Comparison of ENCODE assay signal across 20 mouse cellular contexts in the genomic region with DNA sequence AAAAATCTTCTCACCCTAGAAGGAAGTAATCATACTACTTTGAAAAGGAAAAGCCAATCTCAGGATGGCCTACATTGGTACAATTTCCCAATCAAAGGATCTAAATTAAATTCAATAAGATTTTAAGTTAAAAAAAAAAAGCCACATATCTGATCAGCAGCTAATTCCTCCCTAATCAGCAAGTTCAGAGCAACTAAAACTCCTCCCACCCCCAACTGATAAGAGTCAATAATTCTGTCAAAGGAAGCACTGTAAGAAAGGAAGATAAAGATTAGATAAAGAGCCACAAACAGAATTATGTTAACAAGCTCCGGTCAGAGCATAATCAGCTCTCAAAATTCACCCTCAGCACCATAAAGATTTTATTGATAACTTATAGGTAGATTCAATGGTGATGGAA. TPM values are rescaled to one million over a fixed set of nuclear protein-coding genes. Genes with fewer than 3 reads are reported as not detected.
A peak's percentile ranks its signal among the peaks of the same experiment; 100 is the strongest.
DNase-seq lines count a peak whose midpoint lies in the region; ATAC-seq and TF ChIP-seq lines count a peak whose summit lies in the region.
"Had no signal": no experiment of that assay in that cellular context is flagged by ENCODE, and none has a peak within 500 bp of the region (broad histone marks: within the 10 kb centered on the region; RNA-seq: fewer than 3 reads in every experiment).

No protein-coding gene starts in this region.

- H3K4me3 ChIP-seq in G1E (ENCODE audit: low read depth, low read length) (no peak overlapping the region), MEL (ENCODE audit: control insufficient read depth in 1 of 2, insufficient read depth in 1 of 2, low read depth in 2 of 2, low read length in 2 of 2) (no peak overlapping the region)
- no peak overlapping the region for H3K4me3 ChIP-seq in hindbrain, embryonic 12.5 days

- no peak for TF ChIP-seq RAD21 in MEL (IDR thresholded peaks at IDR 0.05; ENCODE audit: low read depth, low read length)

- H3K4me2 ChIP-seq in hindbrain, embryonic 12.5 days (replicated peaks) = no peak overlapping the region

- TF ChIP-seq POLR2A in MEL (IDR thresholded peaks at IDR 0.05; ENCODE audit: control insufficient read depth in 1 of 2, insufficient read depth in 1 of 2, low read depth in 1 of 2, low read length in 2 of 2, poor library complexity in 1 of 2) = no peak

- peak; percentile 40; the same call in 1 of the 2 replicates for ATAC-seq in G1E (ENCODE audit: extremely low read depth, insufficient number of reproducible peaks, low FRiP score, poor library complexity, severe bottlenecking)
- ATAC-seq in hindbrain, embryonic 12.5 days (ENCODE audit: low FRiP score) = no peak
- ATAC-seq: activated CD4-positive, CD25-positive, alpha-beta regulatory T cell, adult 4 months; CD4-positive, CD25-positive, alpha-beta regulatory T cell, adult 4 months; Patski had no signal

- no peak overlapping the region for H3K27ac ChIP-seq in MEL (ENCODE audit: control insufficient read depth, low read depth, low read length)
- H3K27ac ChIP-seq in hindbrain, embryonic 12.5 days = no peak overlapping the region

- 97% methylated on average over 1 of the region's 1 CpGs for WGBS in hindbrain, embryonic 12.5 days

- no peak for TF ChIP-seq CTCF in G1E (IDR thresholded peaks at IDR 0.05; ENCODE audit: low read depth, low read length)
- TF ChIP-seq CTCF in MEL (IDR thresholded peaks at IDR 0.05 in 2 of 3, conservative IDR thresholded peaks at IDR 0.05 in 1 of 3; ENCODE audit: control insufficient read depth in 1 of 3, insufficient read depth in 1 of 3, low read depth in 2 of 3, low read length in 3 of 3, poor library complexity in 1 of 3, severe bottlenecking in 1 of 3) = no peak

- H3K36me3 ChIP-seq in G1E (replicated peaks) (peaks cover 2% of the 10 kb centered on the region), MEL (ENCODE audit: control insufficient read depth in 1 of 2, insufficient read depth in 2 of 2, low read length in 2 of 2) (peaks cover 3 to 19% of the 10 kb centered on the region in 2 experiments; a peak in 2 of 4 replicates)
- H3K36me3 ChIP-seq in hindbrain, embryonic 12.5 days = peaks cover 24% of the 10 kb centered on the region

- H3K79me2 ChIP-seq in MEL (ENCODE audit: control insufficient read depth, insufficient read depth, low read length, poor library complexity) = no peaks in the 10 kb centered on the region

- H3K27me3 ChIP-seq in G1E (ENCODE audit: insufficient read depth, low read length) = no peaks in the 10 kb centered on the region
- H3K27me3 ChIP-seq in MEL (ENCODE audit: control insufficient read depth in 1 of 2, insufficient read depth in 2 of 2, low read length in 2 of 2) = no peaks in the 10 kb centered on the region
- no peaks in the 10 kb centered on the region for H3K27me3 ChIP-seq in hindbrain, embryonic 12.5 days
- H3K27me3 ChIP-seq: CH12.LX, Patski had no signal

- H3K9me3 ChIP-seq in G1E (replicated peaks) (no peaks in the 10 kb centered on the region), MEL (replicated peaks; ENCODE audit: insufficient read depth, low read length) (no peaks in the 10 kb centered on the region)
- H3K9me3 ChIP-seq in hindbrain, embryonic 12.5 days (replicated peaks) = no peaks in the 10 kb centered on the region

- H3K9ac ChIP-seq in MEL (ENCODE audit: control insufficient read depth, low read depth, low read length, poor library complexity, severe bottlenecking) = no peak overlapping the region
- no peak overlapping the region for H3K9ac ChIP-seq in hindbrain, embryonic 12.5 days

- DNase-seq in G1E (ENCODE audit: low spot score) (no peak), MEL (ENCODE audit: low read depth, low spot score) (no peak)
- no peak for DNase-seq in right cerebral cortex, adult 18-20 months
- DNase-seq: adrenal gland, adult 2 months; adrenal gland, adult 8-10 months; adrenal gland, postnatal 10 days; adrenal gland, postnatal 14 days; adrenal gland, postnatal 25 days; adrenal gland, postnatal 36 days; B cell, adult 2 months; cerebellum, adult 11 months; cerebellum, adult 11-12 months; cerebellum, adult 18-20 months; cerebellum, adult 2 months; cerebellum, adult 8-10 months had no signal

- H3K4me1 ChIP-seq in G1E (ENCODE audit: insufficient read depth, low read depth, low read length) (peaks cover 10% of the 10 kb centered on the region), MEL (ENCODE audit: control insufficient read depth in 1 of 2, insufficient read depth in 2 of 2, low read length in 2 of 2) (peaks cover 4 to 12% of the 10 kb centered on the region in 2 experiments; a peak in 3 of 4 replicates)
- no peaks in the 10 kb centered on the region for H3K4me1 ChIP-seq in hindbrain, embryonic 12.5 days

- TF ChIP-seq EP300 in MEL (IDR thresholded peaks at IDR 0.05; ENCODE audit: low read depth in 1 of 2, low read length in 2 of 2) = peak; percentile 16 to 68; a peak in 2 of 4 replicates

TF ChIP-seq in MEL, 35 proteins besides CTCF, POLR2A, EP300 and RAD21:
- TF ChIP-seq GATA1 (IDR thresholded peaks at IDR 0.05; ENCODE audit: low read depth, low read length) (peak; percentile 74), MAFK (IDR thresholded peaks at IDR 0.05; ENCODE audit: borderline replicate concordance, low read depth, low read length) (no peak), ZMIZ1 (IDR thresholded peaks at IDR 0.05; ENCODE audit: low read depth, low read length) (no peak), ZNF384 (IDR thresholded peaks at IDR 0.05; ENCODE audit: low read depth, low read length) (peak; percentile 65; the same call in 1 of the 2 replicates), BHLHE40 (IDR thresholded peaks at IDR 0.05; ENCODE audit: borderline replicate concordance, low read depth, low read length) (no peak), HCFC1 (IDR thresholded peaks at IDR 0.05; ENCODE audit: low read depth, low read length) (no peak), MAZ (IDR thresholded peaks at IDR 0.05; ENCODE audit: low read depth, low read length) (no peak), MYC (IDR thresholded peaks at IDR 0.05; ENCODE audit: low read depth, low read length) (no peak), POLR2AphosphoS5 (IDR thresholded peaks at IDR 0.05; ENCODE audit: borderline replicate concordance, low read depth, low read length) (no peak), TCF12 (IDR thresholded peaks at IDR 0.05; ENCODE audit: low read depth, low read length) (peak; percentile 49; the same call in 1 of the 2 replicates)

RNA-seq across cellular contexts. Expression of gene Kdm7a, which starts 37.5 kb away (rescaled TPM):
- total RNA-seq in G1E (2014; fragmentation: Nextera tagmentation) = 29.0 and 45.1 TPM in 2 replicates
- total RNA-seq in G1E (2017) = 6.7 and 9.0 TPM in 2 replicates
- polyA plus RNA-seq in G1E (2012) = 0.50 and 0.76 TPM in 2 replicates
- 1.7 and 2.5 TPM in 2 replicates for total RNA-seq in MEL (2012; rRNA removed)
- 1 to 10 TPM in 1 of 2 experiments, not detected in 1; 2.5 TPM for polyA plus RNA-seq in MEL (2012; ENCODE audit: insufficient read depth in 1 of 2, insufficient read length in 2 of 2, low read depth in 1 of 2, low replicate concordance in 2 of 2, missing spikeins in 1 of 2)
- 21.3 and 22.2 TPM in 2 replicates for polyA plus RNA-seq in hindbrain, embryonic 12.5 days (2016; fragmentation: Nextera tagmentation; extraction: Ambion mirVana)

RNA-seq across cellular contexts. Expression of gene Parp12, which starts 50.9 kb away (rescaled TPM):
- not detected in 2 replicates for total RNA-seq in G1E (2014; fragmentation: Nextera tagmentation)
- total RNA-seq in G1E (2017) = 0.12 TPM in 1 of 2 replicates, not detected in the other
- 0.04 TPM in 1 of 2 replicates, not detected in the other for polyA plus RNA-seq in G1E (2012)
- total RNA-seq in MEL (2012; rRNA removed) = 4.2 and 5.2 TPM in 2 replicates
- polyA plus RNA-seq in MEL (2012; ENCODE audit: insufficient read depth in 1 of 2, insufficient read length in 2 of 2, low read depth in 1 of 2, low replicate concordance in 2 of 2, missing spikeins in 1 of 2) = 1 to 10 TPM in 1 of 2 experiments, not detected in 1; 8.6 TPM
- polyA plus RNA-seq in hindbrain, embryonic 12.5 days (2016; fragmentation: Nextera tagmentation; extraction: Ambion mirVana) = 4.7 and 5.2 TPM in 2 replicates
